Mouse (Mus musculus) neural tube, embryonic 11.5 days (tissue): Measurements from ENCODE around the gene Chadl. TPM values are rescaled to one million over a fixed set of nuclear protein-coding genes. Genes with fewer than 3 reads are reported as not detected.
A peak's percentile ranks its signal among the peaks of the same experiment; 100 is the strongest.
"Not testable (repeated sequence)": the region's sequence is repeated elsewhere in the genome, so short reads cannot be mapped to it uniquely, and the experiment has no call there.

Source experiments
- ATAC-seq: fragments of 200-750 bp; cut with Nextera tagmentation; 2 replicates; pipeline ENCODE4 v1.8.0; 2017; ENCODE audit warnings: moderate number of reproducible peaks, mild to moderate bottlenecking, moderate TSS enrichment, moderate library complexity; ENCODE audit not compliant: insufficient read depth, low FRiP score, low TSS enrichment
- DNase-seq: peaks from one replicate; pipeline ENCODE4 v3.0.0-alpha.2; 2015; ENCODE audit warnings: low spot score
- H3K27ac ChIP-seq: fragments of 300-500 bp; sonication (generic); 2 replicates; pipeline ENCODE4 v1.5.1; 2014; ENCODE audit warnings: low read depth, mild to moderate bottlenecking, low read length
- H3K27me3 ChIP-seq: fragments of 300-500 bp; sonication (generic); 2 replicates; pipeline ENCODE4 v1.6.1; 2014; ENCODE audit warnings: mild to moderate bottlenecking, low read length, mixed read lengths; ENCODE audit not compliant: control insufficient read depth, insufficient read depth
- H3K36me3 ChIP-seq: fragments of 300-500 bp; sonication (generic); 2 replicates; pipeline ENCODE4 v1.6.1; 2014; ENCODE audit warnings: mild to moderate bottlenecking, low read length, moderate library complexity, mixed read lengths; ENCODE audit not compliant: control insufficient read depth, insufficient read depth
- H3K4me1 ChIP-seq: fragments of 300-500 bp; sonication (generic); 2 replicates; pipeline ENCODE4 v1.6.1; 2014; ENCODE audit warnings: low read length, mixed read lengths; ENCODE audit not compliant: control insufficient read depth, insufficient read depth
- H3K4me2 ChIP-seq: fragments of 300-500 bp; sonication (generic); 2 replicates; pipeline ENCODE4 v1.6.1; 2014; ENCODE audit warnings: low read depth, mild to moderate bottlenecking, moderate library complexity
- H3K4me3 ChIP-seq: fragments of 300-500 bp; sonication (generic); 2 replicates; pipeline ENCODE4 v1.5.1; 2014; ENCODE audit warnings: low read depth, low read length
- H3K9ac ChIP-seq: fragments of 300-500 bp; sonication (generic); 2 replicates; pipeline ENCODE4 v1.6.1; 2014; ENCODE audit warnings: mild to moderate bottlenecking, low read length
- H3K9me3 ChIP-seq: fragments of 300-500 bp; sonication (generic); 2 replicates; pipeline ENCODE4 v1.6.1; 2016; ENCODE audit warnings: low read length; ENCODE audit not compliant: control insufficient read depth
- WGBS: fragments of 180-500 bp; shearing (Covaris S2); extraction: QIAGEN DNeasy Blood & Tissue Kit; methylation state at CpG from one replicate; pipeline ENCODE4 v1.1.7; 2014; 5-methylcytosine and 5-hydroxymethylcytosine counted together
- polyA plus RNA-seq: library from polyadenylated mRNA; unstranded; fragments of >200 nt; fragmentation: Nextera tagmentation; extraction: Ambion mirVana; gene quantifications from 2 replicates; pipeline ENCODE4 v1.2.1, GENCODE M21; 2014

Chadl gene
- polyA plus RNA-seq, result 2.4 and 3.0 TPM in 2 replicates

- Histone ChIP-seq H3K9me3 (no peaks in the 10 kb centered on the region), H3K27me3 (peaks cover 38% of the 10 kb centered on the region), H3K27ac (no peak within 1 kb of the TSS), H3K36me3 (no peaks in the 10 kb centered on the region; the same call in 1 of the 2 replicates), H3K9ac (no peak within 1 kb of the TSS), H3K4me1 (peaks cover 6% of the 10 kb centered on the region; the same call in 1 of the 2 replicates), H3K4me3 (no peak within 1 kb of the TSS), H3K4me2 (no peak within 1 kb of the TSS)
- DNase-seq (no peak), ATAC-seq (no peak)
- 66% methylated on average over 7 of the region's 7 CpGs for WGBS
Measured at GRCm38 (mm10) chr15:81697175-81697574, at the start of gene Chadl. Gene Chadl, minus strand, starts transcription at chr15:81697287.

- Histone ChIP-seq H3K9me3 (no peaks in the 10 kb centered on the region), H3K27me3 (no peaks in the 10 kb centered on the region), H3K4me1 (peaks cover 11% of the 10 kb centered on the region), H3K36me3 (no peaks in the 10 kb centered on the region), H3K4me2 (peak overlapping the region; percentile 84), H3K4me3 (peak overlapping the region; percentile 98), H3K9ac (peak overlapping the region; percentile 97), H3K27ac (peak overlapping the region; percentile 89)
- peak; percentile 90 for ATAC-seq
- WGBS, result 0% methylated on average over 32 of the region's 33 CpGs
- peak; percentile 81 for DNase-seq
Measured at GRCm38 (mm10) chr15:81745601-81746114, 48.6 kb upstream of the Chadl start.

- peak; percentile 86 for DNase-seq
- peak within 1 kb of the TSS; percentile 98 for H3K4me3 ChIP-seq
- WGBS, result under 1% methylated on average over 60 of the region's 65 CpGs
- H3K36me3 ChIP-seq, result no peaks in the 10 kb centered on the region
- peak; percentile 81 for ATAC-seq
- peak within 1 kb of the TSS; percentile 97 for H3K9ac ChIP-seq
- peak within 1 kb of the TSS; percentile 89 for H3K27ac ChIP-seq
- H3K4me1 ChIP-seq, result peaks cover 11% of the 10 kb centered on the region
- H3K4me2 ChIP-seq, result peak within 1 kb of the TSS; percentile 84
- no peaks in the 10 kb centered on the region for H3K9me3 ChIP-seq
- no peaks in the 10 kb centered on the region for H3K27me3 ChIP-seq
Measured at GRCm38 (mm10) chr15:81744992-81745600, 48.0 kb upstream of the Chadl start, which contains the start of the genes Zc3h7b and Rangap1. Gene Zc3h7b, plus strand, starts transcription at chr15:81745057. Gene Rangap1, minus strand, starts transcription at chr15:81745530.

GRCm38 (mm10) chr15:81742368-81742767, 45.3 kb upstream of the Chadl start:
- 40% methylated on average over 2 of the region's 2 CpGs for WGBS
- not testable (repeated sequence) for DNase-seq

GRCm38 (mm10) chr15:81739924-81740323, 42.8 kb upstream of the Chadl start:
- no peaks in the 10 kb centered on the region for H3K36me3 ChIP-seq
- H3K27ac ChIP-seq, result no peak overlapping the region
- no peaks in the 10 kb centered on the region for H3K9me3 ChIP-seq
- DNase-seq, result no peak
- H3K4me2 ChIP-seq, result no peak overlapping the region
- H3K4me3 ChIP-seq, result no peak overlapping the region
- H3K27me3 ChIP-seq, result no peaks in the 10 kb centered on the region
- ATAC-seq, result no peak
- no peak overlapping the region for H3K9ac ChIP-seq
- peaks cover 5% of the 10 kb centered on the region; the same call in 1 of the 2 replicates for H3K4me1 ChIP-seq
- WGBS, result 11% methylated on average over 2 of the region's 2 CpGs

More at GRCm38 (mm10) chr15:81742368-81742767, 45.3 kb upstream of the Chadl start:
- not testable (repeated sequence) for H3K4me3 ChIP-seq, H3K27me3 ChIP-seq, H3K9me3 ChIP-seq, H3K4me1 ChIP-seq, H3K4me2 ChIP-seq, H3K9ac ChIP-seq, H3K36me3 ChIP-seq, H3K27ac ChIP-seq, ATAC-seq

- H3K27ac ChIP-seq, result no peak overlapping the region
- ATAC-seq, result no peak
- H3K9me3 ChIP-seq, result no peaks in the 10 kb centered on the region
- no peak for DNase-seq
- H3K4me2 ChIP-seq, result no peak overlapping the region
- H3K4me1 ChIP-seq, result peaks cover 1% of the 10 kb centered on the region; the same call in 1 of the 2 replicates
- 87% methylated on average over 3 of the region's 3 CpGs for WGBS
- H3K9ac ChIP-seq, result no peak overlapping the region
- no peaks in the 10 kb centered on the region for H3K36me3 ChIP-seq
- H3K4me3 ChIP-seq, result no peak overlapping the region
- no peaks in the 10 kb centered on the region for H3K27me3 ChIP-seq
Measured at GRCm38 (mm10) chr15:81739296-81739695, 42.2 kb upstream of the Chadl start.

DNA sequence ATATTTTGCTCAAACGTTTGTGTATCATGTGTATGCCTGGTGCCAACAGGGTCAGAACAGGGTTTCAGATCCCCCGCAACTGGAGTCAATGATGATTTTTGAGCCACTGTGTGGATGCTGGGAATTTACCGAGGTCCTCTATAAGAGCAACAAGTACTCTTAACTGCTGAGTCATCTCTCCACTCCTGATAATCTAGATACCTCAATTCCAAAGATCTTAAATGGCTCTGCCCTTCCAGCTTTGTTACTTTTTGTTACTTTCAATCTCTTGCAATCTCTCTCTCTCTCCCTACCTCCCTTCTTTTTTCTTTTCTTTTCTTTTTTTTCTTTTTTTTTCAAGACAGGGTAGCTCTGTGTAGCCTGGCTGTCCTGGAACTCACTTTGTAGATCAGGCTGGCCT, 38.0 kb upstream of the Chadl start:
- DNase-seq (no peak), ATAC-seq (no peak)
- Histone ChIP-seq H3K36me3 (no peaks in the 10 kb centered on the region), H3K27ac (no peak overlapping the region), H3K4me1 (no peaks in the 10 kb centered on the region), H3K27me3 (no peaks in the 10 kb centered on the region), H3K9me3 (no peaks in the 10 kb centered on the region), H3K4me2 (no peak overlapping the region), H3K4me3 (no peak overlapping the region), H3K9ac (no peak overlapping the region)
- WGBS, result 67% methylated on average over 3 of the region's 3 CpGs

DNA sequence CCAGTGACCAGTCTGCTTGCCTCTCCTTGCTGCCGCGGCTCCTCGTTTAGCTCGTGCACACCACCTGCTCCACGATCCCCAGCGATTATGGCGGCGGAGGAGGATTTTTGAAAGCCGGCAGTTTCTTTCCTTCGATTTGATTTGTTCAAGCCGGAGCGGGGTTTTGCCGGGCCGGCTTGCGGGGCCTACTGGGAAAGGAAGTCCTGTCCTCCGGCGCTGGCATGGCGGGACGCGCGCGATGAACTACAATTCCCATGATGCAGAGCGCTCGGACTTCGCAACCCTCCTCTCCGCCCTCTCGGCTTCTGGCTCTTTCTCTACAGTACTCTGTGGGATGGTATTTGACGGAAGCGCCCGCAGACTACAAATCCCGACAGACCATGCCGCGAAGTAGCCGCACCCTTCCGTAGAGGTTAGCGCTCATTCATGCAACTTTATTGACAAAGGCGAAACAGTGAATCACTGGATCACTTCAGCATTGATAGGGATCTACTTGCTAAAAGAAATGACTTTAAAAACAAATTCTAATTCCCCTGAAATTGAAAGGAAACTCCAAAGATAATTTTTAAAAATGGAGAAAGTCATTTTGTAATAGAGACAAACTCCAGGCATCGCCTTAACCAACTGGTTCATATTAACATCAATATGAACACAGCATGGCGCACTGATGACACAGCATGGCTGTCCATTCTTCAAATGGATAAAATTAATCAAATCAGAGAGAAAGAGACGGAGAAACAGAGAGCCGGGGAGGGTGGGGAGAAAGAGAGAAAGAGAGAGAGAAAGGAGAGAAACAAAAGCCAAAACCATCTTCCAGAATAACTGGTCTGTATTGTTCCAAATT, 32.9 kb upstream of the Chadl start:
- Histone ChIP-seq H3K9me3 (no peaks in the 10 kb centered on the region), H3K4me1 (peaks cover 9% of the 10 kb centered on the region), H3K4me3 (peak overlapping the region; percentile 100), H3K27me3 (no peaks in the 10 kb centered on the region), H3K9ac (peak overlapping the region; percentile 92), H3K4me2 (peak overlapping the region; percentile 92), H3K36me3 (no peaks in the 10 kb centered on the region), H3K27ac (no peak overlapping the region)
- 5% methylated on average over 41 of the region's 41 CpGs for WGBS
- DNase-seq (peak; percentile 99), ATAC-seq (peak; percentile 99)
